Mouse (Mus musculus) heart, embryonic 14.5 days (tissue): ENCODE measurements around the gene Fnbp1l. TPM values are rescaled to one million over a fixed set of nuclear protein-coding genes. Genes with fewer than 3 reads are reported as not detected.

Source experiments
- ATAC-seq: fragments of 200-750 bp; cut with Nextera tagmentation; 2 replicates; pipeline ENCODE4 v1.8.0; 2017; ENCODE audit warnings: low read depth, moderate TSS enrichment; ENCODE audit not compliant: insufficient number of reproducible peaks, insufficient read depth, low FRiP score
- H3K27ac ChIP-seq, 2 experiments: fragments of 200-500 bp in 1 of 2; fragments of 300-500 bp in 1 of 2; sonication (generic) in 1 of 2; replicated peaks in 1 of 2; 2 replicates each; pipeline ENCODE4 v1.5.1; 2012 to 2014; ENCODE audit warnings: low read depth in 2 of 2, low read length in 2 of 2, control low read depth in 1 of 2, mild to moderate bottlenecking in 1 of 2, mixed read lengths in 1 of 2; ENCODE audit not compliant: control insufficient read depth in 1 of 2, insufficient read depth in 1 of 2
- H3K27me3 ChIP-seq: fragments of 300-500 bp; sonication (generic); 2 replicates; pipeline ENCODE4 v1.6.1; 2014; ENCODE audit warnings: mild to moderate bottlenecking, low read length, control low read depth; ENCODE audit not compliant: control insufficient read depth, insufficient read depth
- H3K36me3 ChIP-seq: fragments of 300-500 bp; sonication (generic); 2 replicates; pipeline ENCODE4 v1.6.1; 2014; ENCODE audit warnings: mild to moderate bottlenecking, control low read depth, low read length, mixed read lengths; ENCODE audit not compliant: control insufficient read depth, insufficient read depth
- H3K4me1 ChIP-seq, 2 experiments: fragments of 200-500 bp in 1 of 2; fragments of 300-500 bp in 1 of 2; sonication (generic) in 1 of 2; 2 replicates each; pipeline ENCODE4 v1.6.1; 2012 to 2014; ENCODE audit warnings: low read length in 2 of 2, control low read depth in 1 of 2, mixed read lengths in 1 of 2; ENCODE audit not compliant: control insufficient read depth in 2 of 2, insufficient read depth in 2 of 2
- H3K4me2 ChIP-seq: fragments of 300-500 bp; sonication (generic); 2 replicates; pipeline ENCODE4 v1.6.1; 2014; ENCODE audit warnings: mild to moderate bottlenecking, low read length
- H3K4me3 ChIP-seq, 2 experiments: fragments of 200-500 bp in 1 of 2; fragments of 300-500 bp in 1 of 2; sonication (generic) in 1 of 2; 2 replicates each; pipeline ENCODE4 v1.5.1; 2012 to 2014; ENCODE audit warnings: low read length in 2 of 2, mild to moderate bottlenecking in 2 of 2, control low read depth in 1 of 2, low read depth in 1 of 2, moderate library complexity in 1 of 2; ENCODE audit not compliant: control insufficient read depth in 1 of 2, insufficient read depth in 1 of 2
- H3K9ac ChIP-seq: fragments of 300-500 bp; sonication (generic); 2 replicates; pipeline ENCODE4 v1.6.1; 2014; ENCODE audit warnings: mild to moderate bottlenecking, low read length
- H3K9me3 ChIP-seq: fragments of 300-500 bp; sonication (generic); 2 replicates; pipeline ENCODE4 v1.6.1; 2016; ENCODE audit warnings: low read length, control low read depth; ENCODE audit not compliant: control insufficient read depth
- WGBS: fragments of 180-500 bp; shearing (Covaris S2); extraction: QIAGEN DNeasy Blood & Tissue Kit; methylation state at CpG from one replicate; pipeline ENCODE4 v1.1.7; 2014; 5-methylcytosine and 5-hydroxymethylcytosine counted together
- polyA plus RNA-seq: library from polyadenylated mRNA; unstranded; fragments of >200 nt; fragmentation: Nextera tagmentation; extraction: Ambion mirVana; gene quantifications from 2 replicates; pipeline ENCODE4 v1.2.1, GENCODE M21; 2014

Fnbp1l gene
- polyA plus RNA-seq, 1 experiment from 2014 or later = 29.5 TPM

DNA sequence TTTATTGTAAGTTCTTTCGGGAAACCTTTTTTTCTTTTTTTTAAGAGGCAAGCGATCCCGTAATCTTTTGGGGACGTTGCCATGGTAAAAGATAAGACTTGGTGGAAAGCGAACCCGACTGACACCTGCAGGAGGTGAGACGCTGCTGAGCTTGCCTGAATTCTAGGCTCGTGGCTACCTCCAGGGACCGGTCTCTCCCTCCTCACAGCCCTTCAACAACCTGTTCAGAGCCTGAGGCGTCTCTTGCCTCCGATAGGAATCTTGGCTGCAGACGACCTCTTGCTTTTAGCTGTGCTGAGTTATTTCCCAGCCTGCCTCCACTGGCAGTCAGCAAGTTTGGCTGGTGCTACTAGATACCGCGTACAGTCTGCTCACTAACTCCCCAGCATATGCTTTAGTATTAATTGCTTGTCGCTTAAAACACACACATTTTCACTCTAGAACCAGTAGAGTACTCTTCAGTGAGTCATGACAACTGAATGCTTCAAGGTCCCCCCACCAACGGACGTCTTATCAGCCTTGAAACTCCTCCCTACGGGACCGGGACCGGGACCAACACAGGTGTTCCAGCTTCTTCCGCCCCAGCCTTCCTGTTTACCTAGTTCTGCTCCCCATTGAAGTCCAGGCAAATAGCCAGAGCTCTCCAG lies 893 bp upstream of the Fnbp1l start:
- Histone ChIP-seq H3K36me3 (no peaks in the 10 kb centered on the region), H3K4me2 (peak overlapping the region; percentile 97), H3K27me3 (no peaks in the 10 kb centered on the region), H3K4me1 (peaks cover 6 to 16% of the 10 kb centered on the region in 2 experiments), H3K9ac (peak overlapping the region; percentile 97), H3K27ac (peak overlapping the region; percentile 87 to 96; a peak in 3 of 4 replicates), H3K9me3 (no peaks in the 10 kb centered on the region), H3K4me3 (peak overlapping the region; percentile 71 to 77)
- no peak for ATAC-seq
- WGBS = 0% methylated on average over 21 of the region's 21 CpGs

DNA sequence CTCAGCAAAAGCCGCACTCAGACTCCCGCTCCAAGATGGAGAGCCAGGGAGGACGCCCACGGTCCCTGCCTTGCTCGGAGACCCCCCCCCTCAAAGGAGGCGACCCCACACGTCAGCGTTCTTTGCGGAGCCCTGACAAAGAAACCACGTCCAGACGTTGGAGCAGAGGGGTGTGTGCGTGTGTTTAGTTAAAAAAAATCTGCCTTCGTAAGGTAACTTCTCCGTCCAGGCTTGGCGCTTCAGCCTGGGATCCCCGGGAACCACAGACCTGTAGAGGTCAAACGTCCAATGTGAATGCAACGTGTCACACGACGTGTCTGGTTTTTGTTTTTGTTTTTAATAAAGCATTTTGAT lies 393 bp upstream of the Fnbp1l start:
- under 1% methylated on average over 20 of the region's 20 CpGs for WGBS
- H3K36me3 ChIP-seq = no peaks in the 10 kb centered on the region
- H3K27ac ChIP-seq = peak overlapping the region; percentile 87 to 96
- peaks cover 6 to 16% of the 10 kb centered on the region in 2 experiments for H3K4me1 ChIP-seq
- ATAC-seq = peak; percentile 41; the same call in 1 of the 2 replicates
- H3K27me3 ChIP-seq = no peaks in the 10 kb centered on the region
- H3K9me3 ChIP-seq = no peaks in the 10 kb centered on the region
- peak overlapping the region; percentile 97 for H3K4me2 ChIP-seq
- H3K9ac ChIP-seq = peak overlapping the region; percentile 97
- H3K4me3 ChIP-seq = peak overlapping the region; percentile 71 to 77

GRCm38 (mm10) chr3:122618402-122618801 lies 1.1 kb downstream of the Fnbp1l start:
- no peaks in the 10 kb centered on the region for H3K36me3 ChIP-seq
- H3K4me2 ChIP-seq = peak overlapping the region; percentile 97
- H3K4me3 ChIP-seq = peak overlapping the region; percentile 71 to 77
- ATAC-seq = no peak
- peak overlapping the region in 1 of 2 experiments; percentile 96; a peak in 2 of 4 replicates for H3K27ac ChIP-seq
- WGBS = under 1% methylated on average over 30 of the region's 30 CpGs
- peaks cover 6 to 17% of the 10 kb centered on the region in 2 experiments for H3K4me1 ChIP-seq
- no peaks in the 10 kb centered on the region for H3K9me3 ChIP-seq
- peak overlapping the region; percentile 97 for H3K9ac ChIP-seq
- no peaks in the 10 kb centered on the region for H3K27me3 ChIP-seq

GRCm38 (mm10) chr3:122617613-122618340 lies 1.7 kb downstream of the Fnbp1l start:
- Histone ChIP-seq H3K9me3 (no peaks in the 10 kb centered on the region), H3K4me2 (peak overlapping the region; percentile 97), H3K36me3 (no peaks in the 10 kb centered on the region), H3K27ac (no peak overlapping the region), H3K9ac (peak overlapping the region; percentile 97), H3K4me1 (peaks cover 6 to 19% of the 10 kb centered on the region in 2 experiments), H3K27me3 (no peaks in the 10 kb centered on the region), H3K4me3 (peak overlapping the region; percentile 71 to 77)
- 58% methylated on average over 9 of the region's 9 CpGs for WGBS
- ATAC-seq = no peak

DNA sequence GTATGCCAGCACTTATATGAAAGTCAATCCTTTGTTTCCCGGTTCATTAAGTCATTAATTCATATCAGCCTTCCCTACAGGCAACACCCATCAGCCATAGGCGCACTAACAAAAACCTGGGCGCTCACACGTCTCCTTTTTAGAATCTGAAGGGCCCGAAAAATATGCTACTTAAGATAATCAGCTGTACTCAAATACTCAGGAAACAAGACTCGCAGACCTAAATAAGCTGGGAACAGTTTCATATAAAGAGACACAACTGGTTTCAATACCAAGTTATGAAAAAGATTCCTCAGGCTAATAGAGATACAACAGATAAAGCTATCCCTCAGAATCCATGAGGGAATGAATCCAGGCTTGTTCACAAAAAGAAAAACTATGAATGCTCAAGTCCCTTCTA lies 7.0 kb downstream of the Fnbp1l start:
- Histone ChIP-seq H3K27me3 (no peaks in the 10 kb centered on the region), H3K36me3 (no peaks in the 10 kb centered on the region), H3K4me1 (peaks cover 1 to 14% of the 10 kb centered on the region in 2 experiments; a peak in 3 of 4 replicates), H3K9me3 (no peaks in the 10 kb centered on the region), H3K27ac (no peak overlapping the region), H3K9ac (no peak overlapping the region), H3K4me3 (no peak overlapping the region), H3K4me2 (no peak overlapping the region)
- no peak for ATAC-seq
- WGBS = 64% methylated on average over 6 of the region's 6 CpGs

GRCm38 (mm10) chr3:122611761-122612160 lies 7.8 kb downstream of the Fnbp1l start:
- no peak overlapping the region for H3K9ac ChIP-seq
- no peak overlapping the region for H3K27ac ChIP-seq
- no peaks in the 10 kb centered on the region for H3K36me3 ChIP-seq
- H3K4me1 ChIP-seq = 0 out of 4 replicates have a peak, but pooled peaks cover 0 to 9% of the 10 kb centered on the region in 2 experiments
- H3K4me2 ChIP-seq = no peak overlapping the region
- no peak for ATAC-seq
- 85% methylated on average over 5 of the region's 5 CpGs for WGBS
- H3K9me3 ChIP-seq = no peaks in the 10 kb centered on the region
- H3K27me3 ChIP-seq = no peaks in the 10 kb centered on the region
- H3K4me3 ChIP-seq = no peak overlapping the region

DNA sequence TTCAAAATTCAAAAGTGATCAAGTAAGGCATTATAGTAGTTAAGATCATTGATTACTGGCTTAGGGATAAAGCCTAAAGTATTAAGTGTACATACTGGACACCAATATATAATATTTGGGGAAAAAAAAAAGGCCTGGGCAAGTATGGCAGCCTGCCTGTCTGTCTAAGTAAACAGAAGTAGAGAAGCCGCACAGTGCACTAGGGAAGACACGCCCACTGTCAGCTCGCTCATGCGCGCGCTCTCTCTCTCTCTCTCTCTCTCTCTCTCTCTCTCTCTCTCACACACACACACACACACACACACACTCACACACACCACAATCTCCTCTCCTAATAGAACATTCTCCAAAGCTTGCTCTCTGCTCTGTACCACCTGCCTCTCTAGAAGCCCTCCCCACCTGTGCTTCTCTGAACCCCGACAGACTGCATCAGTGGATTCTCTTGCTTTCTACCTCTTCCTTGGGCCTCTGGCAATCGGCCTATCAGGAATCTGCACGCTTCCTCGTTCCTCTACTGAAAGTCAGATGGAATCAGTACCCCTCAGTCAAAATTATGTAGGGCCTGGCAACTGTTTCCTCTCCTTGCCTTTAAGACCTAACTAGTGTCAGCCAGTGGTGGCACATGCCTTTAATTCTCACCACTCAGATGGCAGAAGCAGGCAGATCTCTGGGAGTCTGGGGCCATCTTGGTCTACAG lies 13.3 kb downstream of the Fnbp1l start:
- H3K9me3 ChIP-seq = no peaks in the 10 kb centered on the region
- no peak overlapping the region for H3K27ac ChIP-seq
- no peak overlapping the region for H3K9ac ChIP-seq
- ATAC-seq = no peak
- WGBS = 84% methylated on average over 10 of the region's 10 CpGs
- H3K4me2 ChIP-seq = no peak overlapping the region
- no peaks in the 10 kb centered on the region for H3K4me1 ChIP-seq
- H3K4me3 ChIP-seq = no peak overlapping the region
- no peaks in the 10 kb centered on the region for H3K36me3 ChIP-seq
- H3K27me3 ChIP-seq = no peaks in the 10 kb centered on the region
